In genomic region chr6:122561005-122561404, GRCm38 (mm10) we compare ENCODE assay signal across 10 mouse cellular contexts. TPM values are rescaled to one million over a fixed set of nuclear protein-coding genes. Genes with fewer than 3 reads are reported as not detected.
DNase-seq lines count a peak whose midpoint lies in the region; ATAC-seq lines count a peak whose summit lies in the region.
"Had no signal": no experiment of that assay in that cellular context is flagged by ENCODE, and none has a peak within 500 bp of the region (broad histone marks: within the 10 kb centered on the region; RNA-seq: fewer than 3 reads in every experiment).

No protein-coding gene starts in this region.

- WGBS in embryonic facial prominence, embryonic 14.5 days: 87% methylated on average over 20 of the region's 20 CpGs
- 86% methylated on average over 20 of the region's 20 CpGs for WGBS in hindbrain, embryonic 13.5 days
- WGBS in midbrain, embryonic 16.5 days: 88% methylated on average over 20 of the region's 20 CpGs

- H3K9me3 ChIP-seq in embryonic facial prominence, embryonic 14.5 days (ENCODE audit: control insufficient read depth, low read length): no peaks in the 10 kb centered on the region
- H3K9me3 ChIP-seq in hindbrain, embryonic 13.5 days: no peaks in the 10 kb centered on the region
- H3K9me3 ChIP-seq in midbrain, embryonic 16.5 days (replicated peaks; ENCODE audit: control insufficient read depth, low read length, poor library complexity, severe bottlenecking): no peaks in the 10 kb centered on the region
- H3K9me3 ChIP-seq: limb, embryonic 12.5 days had no signal

- no peaks in the 10 kb centered on the region for H3K36me3 ChIP-seq in embryonic facial prominence, embryonic 14.5 days (ENCODE audit: control insufficient read depth, insufficient read depth, low read length)
- H3K36me3 ChIP-seq in hindbrain, embryonic 13.5 days: no peaks in the 10 kb centered on the region
- H3K36me3 ChIP-seq in midbrain, embryonic 16.5 days (ENCODE audit: control insufficient read depth, insufficient read depth, low read length): no peaks in the 10 kb centered on the region
- H3K36me3 ChIP-seq: limb, embryonic 12.5 days had no signal

- ATAC-seq in embryonic facial prominence, embryonic 14.5 days (ENCODE audit: low read depth): 0 out of 2 replicates have a peak, but pooled peaks have one; percentile 15
- peak; percentile 49 for ATAC-seq in hindbrain, embryonic 13.5 days (ENCODE audit: low FRiP score)
- ATAC-seq in midbrain, embryonic 16.5 days: peak; percentile 49

- DNase-seq in kidney, postnatal 10 days: peak; percentile 11
- DNase-seq in kidney, postnatal 36 days: no peak
- no peak for DNase-seq in embryonic facial prominence, embryonic 14.5 days (ENCODE audit: low spot score)
- no peak for DNase-seq in layer of hippocampus, postnatal 10 days (ENCODE audit: low spot score in 2 of 2)
- no peak for DNase-seq in cerebellum, postnatal 36 days
- DNase-seq in spleen, postnatal 10 days (ENCODE audit: low spot score in 2 of 2): no peak

- 0 out of 2 replicates have a peak, but pooled peaks cover 2% of the 10 kb centered on the region for H3K27me3 ChIP-seq in embryonic facial prominence, embryonic 14.5 days (replicated peaks; ENCODE audit: control insufficient read depth, insufficient read depth, low read length)
- H3K27me3 ChIP-seq in hindbrain, embryonic 13.5 days: peaks cover 12% of the 10 kb centered on the region; the same call in 1 of the 2 replicates
- peaks cover 3% of the 10 kb centered on the region for H3K27me3 ChIP-seq in midbrain, embryonic 16.5 days (ENCODE audit: control insufficient read depth, insufficient read depth, low read depth, low read length)

- no peak overlapping the region for H3K27ac ChIP-seq in embryonic facial prominence, embryonic 14.5 days (replicated peaks; ENCODE audit: low read depth, low read length)
- no peak overlapping the region for H3K27ac ChIP-seq in hindbrain, embryonic 13.5 days
- H3K27ac ChIP-seq in midbrain, embryonic 16.5 days (ENCODE audit: low read length): no peak overlapping the region
- H3K27ac ChIP-seq: heart, adult 2 months; limb, embryonic 12.5 days had no signal

- no peaks in the 10 kb centered on the region for H3K4me1 ChIP-seq in embryonic facial prominence, embryonic 14.5 days (ENCODE audit: control insufficient read depth, insufficient read depth, low read length)
- H3K4me1 ChIP-seq in hindbrain, embryonic 13.5 days (replicated peaks): no peaks in the 10 kb centered on the region
- peaks cover 8% of the 10 kb centered on the region for H3K4me1 ChIP-seq in midbrain, embryonic 16.5 days (ENCODE audit: control insufficient read depth, insufficient read depth, low read length)

- H3K4me3 ChIP-seq in embryonic facial prominence, embryonic 14.5 days (ENCODE audit: low read depth, low read length): no peak overlapping the region
- no peak overlapping the region for H3K4me3 ChIP-seq in hindbrain, embryonic 13.5 days
- no peak overlapping the region for H3K4me3 ChIP-seq in midbrain, embryonic 16.5 days (ENCODE audit: low read depth, low read length)
- H3K4me3 ChIP-seq: heart, adult 2 months had no signal

- H3K9ac ChIP-seq in embryonic facial prominence, embryonic 14.5 days (ENCODE audit: low read depth, low read length): no peak overlapping the region
- H3K9ac ChIP-seq in hindbrain, embryonic 13.5 days: no peak overlapping the region
- no peak overlapping the region for H3K9ac ChIP-seq in midbrain, embryonic 16.5 days (ENCODE audit: low read depth, low read length)

- H3K4me2 ChIP-seq in embryonic facial prominence, embryonic 14.5 days (ENCODE audit: low read depth, low read length): no peak overlapping the region; the same call in 1 of the 2 replicates
- peak overlapping the region; percentile 22 for H3K4me2 ChIP-seq in hindbrain, embryonic 13.5 days
- H3K4me2 ChIP-seq in midbrain, embryonic 16.5 days (ENCODE audit: low read length): no peak overlapping the region

RNA-seq across cellular contexts. Expression of gene Aicda, which starts 7.4 kb away (rescaled TPM):
- 0.13 and 0.16 TPM in 2 replicates for polyA plus RNA-seq in embryonic facial prominence, embryonic 14.5 days (2014; fragmentation: Nextera tagmentation; extraction: Ambion mirVana)
- 0.71 and 1.1 TPM in 2 replicates for polyA plus RNA-seq in hindbrain, embryonic 13.5 days (2015; fragmentation: Nextera tagmentation; extraction: Ambion mirVana)
- 0.24 and 0.31 TPM in 2 replicates for polyA plus RNA-seq in midbrain, embryonic 16.5 days (2015; fragmentation: Nextera tagmentation; extraction: Ambion mirVana)
- total RNA-seq in layer of hippocampus, postnatal 10 days (2021): not detected
- total RNA-seq: heart, adult 2 months had no signal
- polyA plus RNA-seq: heart, adult 2 months had no signal

RNA-seq across cellular contexts. Expression of gene Apobec1, which starts 41.2 kb away (rescaled TPM):
- polyA plus RNA-seq in embryonic facial prominence, embryonic 14.5 days (2014; fragmentation: Nextera tagmentation; extraction: Ambion mirVana): 4.1 and 5.5 TPM in 2 replicates
- polyA plus RNA-seq in hindbrain, embryonic 13.5 days (2015; fragmentation: Nextera tagmentation; extraction: Ambion mirVana): 1.5 and 2.5 TPM in 2 replicates
- 0.66 and 1.7 TPM in 2 replicates for polyA plus RNA-seq in midbrain, embryonic 16.5 days (2015; fragmentation: Nextera tagmentation; extraction: Ambion mirVana)
- 1 to 10 TPM; 2.0 to 2.4 TPM for total RNA-seq in layer of hippocampus, postnatal 10 days (2021)

RNA-seq across cellular contexts. Expression of gene Gdf3, which starts 48.9 kb away (rescaled TPM):
- 0.37 TPM in 1 of 2 replicates, not detected in the other for polyA plus RNA-seq in embryonic facial prominence, embryonic 14.5 days (2014; fragmentation: Nextera tagmentation; extraction: Ambion mirVana)
- polyA plus RNA-seq in hindbrain, embryonic 13.5 days (2015; fragmentation: Nextera tagmentation; extraction: Ambion mirVana): 0.08 TPM in 1 of 2 replicates, not detected in the other
- polyA plus RNA-seq in midbrain, embryonic 16.5 days (2015; fragmentation: Nextera tagmentation; extraction: Ambion mirVana): 0.09 TPM in 1 of 2 replicates, not detected in the other
- total RNA-seq in layer of hippocampus, postnatal 10 days (2021): not detected
- total RNA-seq: heart, adult 2 months had no signal
- polyA plus RNA-seq: heart, adult 2 months; limb, embryonic 12.5 days had no signal

RNA-seq across cellular contexts. Expression of gene Mfap5, which starts 55.4 kb away (rescaled TPM):
- polyA plus RNA-seq in embryonic facial prominence, embryonic 14.5 days (2014; fragmentation: Nextera tagmentation; extraction: Ambion mirVana): 70.7 and 98.8 TPM in 2 replicates
- 1.7 and 1.9 TPM in 2 replicates for polyA plus RNA-seq in hindbrain, embryonic 13.5 days (2015; fragmentation: Nextera tagmentation; extraction: Ambion mirVana)
- 3.6 and 4.1 TPM in 2 replicates for polyA plus RNA-seq in midbrain, embryonic 16.5 days (2015; fragmentation: Nextera tagmentation; extraction: Ambion mirVana)
- 1 to 10 TPM in 1 of 2 experiments, under 1 TPM in 1; 0.73 to 1.2 TPM for total RNA-seq in layer of hippocampus, postnatal 10 days (2021)
